Mouse (Mus musculus) forebrain, embryonic 12.5 days (tissue): ENCODE measurements around the gene Prima1. TPM values are rescaled to one million over a fixed set of nuclear protein-coding genes. Genes with fewer than 3 reads are reported as not detected.

Experiments used
- ATAC-seq: fragments of 200-750 bp; cut with Nextera tagmentation; 2 replicates; pipeline ENCODE4 v1.8.0; 2017; ENCODE audit warnings: moderate TSS enrichment; ENCODE audit not compliant: low FRiP score
- H3K27ac ChIP-seq: fragments of 300-500 bp; sonication (generic); 2 replicates; pipeline ENCODE4 v1.5.1; 2016; ENCODE audit warnings: mild to moderate bottlenecking
- H3K27me3 ChIP-seq: fragments of 300-500 bp; sonication (generic); 2 replicates; pipeline ENCODE4 v1.6.1; 2016; ENCODE audit warnings: mild to moderate bottlenecking
- H3K36me3 ChIP-seq: fragments of 300-500 bp; sonication (generic); replicated peaks from 2 replicates; pipeline ENCODE4 v1.6.1; 2016; ENCODE audit warnings: mild to moderate bottlenecking
- H3K4me1 ChIP-seq: fragments of 300-500 bp; sonication (generic); 2 replicates; pipeline ENCODE4 v1.6.1; 2016
- H3K4me2 ChIP-seq: fragments of 300-500 bp; sonication (generic); 2 replicates; pipeline ENCODE4 v1.6.1; 2016; ENCODE audit warnings: mild to moderate bottlenecking, moderate library complexity
- H3K4me3 ChIP-seq: fragments of 300-500 bp; sonication (generic); replicated peaks from 2 replicates; pipeline ENCODE4 v1.5.1; 2016; ENCODE audit warnings: mild to moderate bottlenecking
- H3K9ac ChIP-seq: fragments of 300-500 bp; sonication (generic); 2 replicates; pipeline ENCODE4 v1.6.1; 2016; ENCODE audit warnings: mild to moderate bottlenecking
- H3K9me3 ChIP-seq: fragments of 300-500 bp; sonication (generic); 2 replicates; pipeline ENCODE4 v1.6.1; 2016
- WGBS: fragments of 180-500 bp; shearing (Covaris S2); methylation state at CpG from one replicate; pipeline ENCODE4 v1.1.7; 2016; 5-methylcytosine and 5-hydroxymethylcytosine counted together
- polyA plus RNA-seq: library from polyadenylated mRNA; unstranded; fragments of >200 nt; fragmentation: Nextera tagmentation; extraction: Ambion mirVana; gene quantifications from 2 replicates; pipeline ENCODE4 v1.2.1, GENCODE M21; 2016

The Prima1 gene
- polyA plus RNA-seq, 1 experiment from 2014 or later: 0.23 TPM

- H3K4me1 ChIP-seq: no peaks in the 10 kb centered on the region
- H3K9ac ChIP-seq: no peak overlapping the region
- no peak overlapping the region for H3K4me3 ChIP-seq
- no peak for ATAC-seq
- no peak overlapping the region for H3K27ac ChIP-seq
- H3K36me3 ChIP-seq: no peaks in the 10 kb centered on the region
- no peaks in the 10 kb centered on the region for H3K27me3 ChIP-seq
- H3K4me2 ChIP-seq: no peak overlapping the region
- H3K9me3 ChIP-seq: no peaks in the 10 kb centered on the region
- WGBS: 89% methylated on average over 5 of the region's 5 CpGs
Observed at GRCm38 (mm10) chr12:103251151-103251550, 9.2 kb upstream of the Prima1 start.

DNA sequence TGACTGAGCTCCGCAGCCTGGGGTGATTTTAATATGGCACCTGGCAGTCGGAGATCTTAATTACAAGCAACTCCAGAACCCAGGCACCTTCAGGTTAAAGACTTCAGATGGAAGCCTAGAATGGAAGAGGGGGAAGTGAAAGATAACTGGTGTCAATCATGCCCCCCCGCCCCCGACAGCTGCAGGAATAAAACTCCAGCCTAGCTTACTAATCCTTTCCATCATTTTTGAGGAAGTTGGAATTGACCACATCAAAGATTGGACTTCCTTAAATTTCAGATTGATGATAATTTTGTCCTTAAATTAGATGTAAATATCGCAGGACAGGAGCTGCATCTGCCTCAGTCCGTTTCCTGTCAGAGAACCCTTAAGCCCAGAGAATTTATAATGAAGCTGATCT, 8.4 kb upstream of the Prima1 start:
- no peak for ATAC-seq
- Histone ChIP-seq H3K4me2 (no peak overlapping the region), H3K4me3 (no peak overlapping the region), H3K27ac (no peak overlapping the region), H3K4me1 (no peaks in the 10 kb centered on the region), H3K36me3 (no peaks in the 10 kb centered on the region), H3K9me3 (no peaks in the 10 kb centered on the region), H3K9ac (no peak overlapping the region), H3K27me3 (no peaks in the 10 kb centered on the region)
- WGBS: 88% methylated on average over 6 of the region's 6 CpGs

- no peak for ATAC-seq
- Histone ChIP-seq H3K9me3 (no peaks in the 10 kb centered on the region), H3K4me1 (peaks cover 19% of the 10 kb centered on the region), H3K4me2 (peak overlapping the region; percentile 82), H3K36me3 (no peaks in the 10 kb centered on the region), H3K4me3 (peak overlapping the region; percentile 72), H3K27me3 (peaks cover 55% of the 10 kb centered on the region), H3K9ac (no peak overlapping the region), H3K27ac (no peak overlapping the region)
- 9% methylated on average over 11 of the region's 11 CpGs for WGBS
Observed at GRCm38 (mm10) chr12:103243041-103243440, 1.1 kb upstream of the Prima1 start.

GRCm38 (mm10) chr12:103242591-103243025, 658 bp upstream of the Prima1 start:
- H3K27me3 ChIP-seq: peaks cover 55% of the 10 kb centered on the region
- no peaks in the 10 kb centered on the region for H3K9me3 ChIP-seq
- H3K36me3 ChIP-seq: no peaks in the 10 kb centered on the region
- WGBS: under 1% methylated on average over 33 of the region's 34 CpGs
- peak overlapping the region; percentile 72 for H3K4me3 ChIP-seq
- peak overlapping the region; percentile 82 for H3K4me2 ChIP-seq
- H3K4me1 ChIP-seq: peaks cover 19% of the 10 kb centered on the region
- peak overlapping the region; percentile 72 for H3K9ac ChIP-seq
- ATAC-seq: peak; percentile 76
- H3K27ac ChIP-seq: peak overlapping the region; percentile 63

GRCm38 (mm10) chr12:103241311-103242082, 453 bp downstream of the Prima1 start:
- no peaks in the 10 kb centered on the region for H3K36me3 ChIP-seq
- H3K9ac ChIP-seq: peak overlapping the region; percentile 72
- peaks cover 19% of the 10 kb centered on the region for H3K4me1 ChIP-seq
- WGBS: 7% methylated on average over 36 of the region's 36 CpGs
- peak overlapping the region; percentile 82 for H3K4me2 ChIP-seq
- H3K27me3 ChIP-seq: peaks cover 55% of the 10 kb centered on the region
- H3K4me3 ChIP-seq: peak overlapping the region; percentile 72
- no peak overlapping the region for H3K27ac ChIP-seq
- peak; percentile 53 for ATAC-seq
- H3K9me3 ChIP-seq: no peaks in the 10 kb centered on the region

DNA sequence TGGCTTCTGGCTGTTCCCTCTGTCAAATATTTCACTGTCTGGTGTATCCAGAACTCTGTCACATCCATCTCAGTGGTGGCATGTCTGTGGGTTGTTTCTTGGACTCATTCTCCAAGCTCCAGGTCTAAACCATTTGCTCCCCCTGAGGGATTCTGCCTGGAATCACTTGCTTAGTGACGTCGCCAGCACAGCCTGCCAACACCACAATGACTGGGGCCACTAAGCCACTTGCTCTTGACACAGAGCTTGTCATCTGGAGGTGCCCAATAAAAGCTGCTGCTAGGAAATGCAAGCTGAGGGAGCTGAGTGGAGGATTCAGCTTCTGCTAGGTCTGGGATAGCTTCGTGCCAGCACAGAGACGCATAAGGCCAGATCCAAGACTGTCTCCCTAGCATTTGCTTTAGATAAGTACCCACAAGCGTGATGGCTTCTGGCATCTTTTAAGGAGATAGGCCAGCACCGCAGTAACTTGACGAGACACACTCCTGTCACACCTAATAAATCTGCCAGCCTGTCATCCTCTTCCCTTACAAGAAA, 3.0 kb downstream of the Prima1 start:
- peaks cover 19% of the 10 kb centered on the region for H3K4me1 ChIP-seq
- H3K27ac ChIP-seq: no peak overlapping the region
- WGBS: 86% methylated on average over 7 of the region's 7 CpGs
- H3K9ac ChIP-seq: no peak overlapping the region
- no peak overlapping the region for H3K4me2 ChIP-seq
- H3K9me3 ChIP-seq: no peaks in the 10 kb centered on the region
- H3K4me3 ChIP-seq: no peak overlapping the region
- ATAC-seq: no peak
- peaks cover 47% of the 10 kb centered on the region for H3K27me3 ChIP-seq
- H3K36me3 ChIP-seq: no peaks in the 10 kb centered on the region

GRCm38 (mm10) chr12:103235856-103236255, 6.1 kb downstream of the Prima1 start:
- Histone ChIP-seq H3K27me3 (peaks cover 18% of the 10 kb centered on the region), H3K9ac (no peak overlapping the region), H3K36me3 (no peaks in the 10 kb centered on the region), H3K4me3 (no peak overlapping the region), H3K9me3 (no peaks in the 10 kb centered on the region), H3K27ac (no peak overlapping the region), H3K4me1 (peaks cover 4% of the 10 kb centered on the region), H3K4me2 (no peak overlapping the region)
- no peak for ATAC-seq
- 66% methylated on average over 2 of the region's 2 CpGs for WGBS

GRCm38 (mm10) chr12:103235251-103235650, 6.7 kb downstream of the Prima1 start:
- Histone ChIP-seq H3K4me2 (no peak overlapping the region), H3K9ac (no peak overlapping the region), H3K9me3 (no peaks in the 10 kb centered on the region), H3K4me3 (no peak overlapping the region), H3K4me1 (peaks cover 4% of the 10 kb centered on the region), H3K27ac (no peak overlapping the region), H3K36me3 (no peaks in the 10 kb centered on the region), H3K27me3 (peaks cover 12% of the 10 kb centered on the region; the same call in 1 of the 2 replicates)
- ATAC-seq: no peak
- 76% methylated on average over 10 of the region's 10 CpGs for WGBS

DNA sequence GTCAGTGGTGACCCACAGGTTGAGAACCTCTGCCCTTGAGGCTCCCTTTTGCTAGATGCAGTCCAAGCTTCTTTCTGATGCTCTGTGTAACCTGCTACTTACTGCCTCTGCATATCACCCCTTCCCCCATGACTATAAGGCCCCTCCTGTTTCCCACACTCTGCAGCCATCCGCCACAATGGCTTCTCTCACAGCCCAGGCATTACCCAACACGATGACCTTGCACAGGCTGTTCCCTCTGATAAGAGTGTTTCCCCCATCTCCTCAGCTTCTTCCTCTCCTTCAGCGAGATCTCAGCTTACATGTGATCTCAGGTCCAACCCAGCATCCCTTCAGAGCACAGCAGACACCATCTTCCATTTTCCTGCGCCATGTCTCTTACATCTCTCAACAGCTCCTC, 12.9 kb downstream of the Prima1 start:
- H3K9me3 ChIP-seq: no peaks in the 10 kb centered on the region
- H3K9ac ChIP-seq: no peak overlapping the region
- H3K4me1 ChIP-seq: peaks cover 4% of the 10 kb centered on the region; the same call in 1 of the 2 replicates
- no peak overlapping the region for H3K4me2 ChIP-seq
- no peak for ATAC-seq
- no peaks in the 10 kb centered on the region for H3K36me3 ChIP-seq
- no peak overlapping the region for H3K27ac ChIP-seq
- WGBS: 97% methylated on average over 4 of the region's 4 CpGs
- H3K27me3 ChIP-seq: no peaks in the 10 kb centered on the region; the same call in 1 of the 2 replicates
- no peak overlapping the region for H3K4me3 ChIP-seq

- ATAC-seq: no peak
- no peak overlapping the region for H3K27ac ChIP-seq
- no peaks in the 10 kb centered on the region for H3K9me3 ChIP-seq
- H3K4me1 ChIP-seq: no peaks in the 10 kb centered on the region
- WGBS: 69% methylated on average over 4 of the region's 4 CpGs
- H3K9ac ChIP-seq: no peak overlapping the region
- H3K36me3 ChIP-seq: no peaks in the 10 kb centered on the region
- H3K27me3 ChIP-seq: no peaks in the 10 kb centered on the region; the same call in 1 of the 2 replicates
- no peak overlapping the region for H3K4me2 ChIP-seq
- no peak overlapping the region for H3K4me3 ChIP-seq
Observed at GRCm38 (mm10) chr12:103226121-103226520, 15.8 kb downstream of the Prima1 start.

DNA sequence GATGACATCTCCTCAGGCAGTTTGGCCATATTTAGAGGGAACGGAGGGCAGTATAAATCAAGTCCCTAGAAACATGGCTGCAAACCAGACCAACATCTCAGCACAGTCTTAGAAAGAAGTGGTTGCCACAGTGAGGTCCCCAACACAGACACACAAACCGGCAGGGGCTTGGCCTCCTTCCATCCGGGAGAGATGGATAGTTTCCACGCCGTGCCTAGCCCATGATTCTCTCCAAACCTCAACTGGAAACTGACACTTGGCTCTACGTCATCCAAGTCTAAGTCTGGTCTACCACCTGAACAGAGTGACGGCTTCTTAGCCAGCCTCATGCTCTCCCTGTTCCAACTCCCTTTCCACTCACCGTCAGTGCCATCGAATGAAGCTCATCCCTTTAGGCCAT, 18.3 kb downstream of the Prima1 start:
- no peak for ATAC-seq
- WGBS: 92% methylated on average over 9 of the region's 9 CpGs
- Histone ChIP-seq H3K27me3 (no peaks in the 10 kb centered on the region; the same call in 1 of the 2 replicates), H3K9me3 (no peaks in the 10 kb centered on the region), H3K9ac (no peak overlapping the region), H3K27ac (no peak overlapping the region), H3K4me1 (no peaks in the 10 kb centered on the region), H3K4me3 (no peak overlapping the region), H3K36me3 (no peaks in the 10 kb centered on the region), H3K4me2 (no peak overlapping the region)

DNA sequence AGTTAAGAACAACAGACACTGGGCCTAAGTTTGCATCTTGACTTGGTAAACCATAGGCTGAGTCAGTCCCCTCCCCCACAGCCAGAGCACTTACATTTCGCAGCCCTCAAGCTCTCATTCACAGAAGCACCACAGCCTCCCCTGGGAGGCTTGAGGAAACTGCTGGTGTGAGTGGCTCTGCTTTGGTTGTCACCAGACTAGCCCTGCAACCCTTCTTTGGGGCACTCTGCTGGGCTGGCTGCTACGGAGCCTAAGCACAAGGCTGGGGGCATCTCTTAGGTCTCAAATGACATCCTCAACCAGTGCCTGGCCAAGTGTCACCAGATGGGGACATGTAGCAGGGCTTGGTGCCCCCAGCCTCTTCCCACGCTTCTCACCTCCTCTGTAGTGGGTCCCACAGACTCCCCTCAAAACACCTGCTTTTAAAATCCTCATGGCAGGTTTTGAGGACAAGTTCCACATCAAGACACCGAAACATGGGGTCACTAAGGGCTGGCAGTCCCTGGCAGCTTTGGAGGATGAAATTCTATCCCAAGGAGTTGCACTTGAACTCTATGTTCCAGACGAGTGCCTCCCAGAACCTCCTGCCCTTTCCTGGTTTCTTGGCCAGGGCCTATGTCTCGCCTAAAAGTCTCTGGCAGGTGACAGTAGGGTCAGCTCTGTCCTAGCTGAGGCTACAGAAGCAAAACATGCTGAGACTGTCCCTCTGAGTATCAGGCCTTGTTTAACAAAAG, 25.9 kb downstream of the Prima1 start:
- Histone ChIP-seq H3K27me3 (no peaks in the 10 kb centered on the region), H3K27ac (no peak overlapping the region), H3K4me2 (no peak overlapping the region), H3K36me3 (no peaks in the 10 kb centered on the region), H3K4me1 (peaks cover 12% of the 10 kb centered on the region), H3K4me3 (no peak overlapping the region), H3K9me3 (no peaks in the 10 kb centered on the region), H3K9ac (no peak overlapping the region)
- no peak for ATAC-seq
- 70% methylated on average over 6 of the region's 6 CpGs for WGBS
